Mouse (Mus musculus) MEL (cell line): ENCODE results near the gene Hpse2.

Experiments
- CTCF ChIP-seq, 3 experiments: IDR thresholded peaks in 2 of 3; conservative IDR thresholded peaks in 1 of 3; 2 replicates each; pipeline ENCODE4 v1.5.1; 2011 to 2012; ENCODE audit warnings: low read length in 3 of 3, low read depth in 2 of 3, mild to moderate bottlenecking in 2 of 3, improper control_type of control experiment in 1 of 3, inconsistent platforms in 1 of 3, mixed read lengths in 1 of 3, moderate library complexity in 1 of 3; ENCODE audit not compliant: control insufficient read depth in 1 of 3, insufficient read depth in 1 of 3, poor library complexity in 1 of 3, severe bottlenecking in 1 of 3
- GABPA ChIP-seq: IDR thresholded peaks from 2 replicates; pipeline ENCODE4 v1.6.1; 2012; ENCODE audit warnings: low read depth, mild to moderate bottlenecking, inconsistent platforms, low read length, improper control_type of control experiment, moderate library complexity
- HCFC1 ChIP-seq: IDR thresholded peaks from 2 replicates; pipeline ENCODE4 v1.6.1; 2012; ENCODE audit warnings: low read depth, mild to moderate bottlenecking, inconsistent platforms, low read length, improper control_type of control experiment, moderate library complexity
- JUND ChIP-seq: IDR thresholded peaks from 2 replicates; pipeline ENCODE4 v1.6.1; 2011; ENCODE audit warnings: low read depth, mild to moderate bottlenecking, improper control_type of control experiment, low read length
- MAX ChIP-seq: IDR thresholded peaks from 2 replicates; pipeline ENCODE4 v1.6.1; 2011; ENCODE audit warnings: low read length, improper control_type of control experiment
- NELFE ChIP-seq: IDR thresholded peaks from 2 replicates; pipeline ENCODE4 v1.6.1; 2011; ENCODE audit warnings: low read depth, low read length, improper control_type of control experiment
- TAL1 ChIP-seq: IDR thresholded peaks from 2 replicates; pipeline ENCODE4 v1.6.1; 2012; ENCODE audit warnings: mild to moderate bottlenecking, inconsistent platforms, low read length, moderate library complexity, mixed read lengths
- TBP ChIP-seq: IDR thresholded peaks from 2 replicates; pipeline ENCODE4 v1.8.0; 2011; ENCODE audit warnings: low read depth, low read length, improper control_type of control experiment
- USF1 ChIP-seq: IDR thresholded peaks from 2 replicates; pipeline ENCODE4 v1.6.1; 2014; ENCODE audit warnings: low read depth, mild to moderate bottlenecking, inconsistent platforms, low read length, improper control_type of control experiment, moderate library complexity
- ZKSCAN1 ChIP-seq: IDR thresholded peaks from 2 replicates; pipeline ENCODE4 v1.6.1; 2012; ENCODE audit warnings: low read depth, mild to moderate bottlenecking, inconsistent platforms, low read length, improper control_type of control experiment, moderate library complexity

- no peak for TF ChIP-seq ZKSCAN1
- TF ChIP-seq NELFE = no peak
- TF ChIP-seq GABPA = no peak
- no peak for TF ChIP-seq MAX
- no peak for TF ChIP-seq HCFC1
- TF ChIP-seq CTCF (IDR thresholded peaks at IDR 0.05 in 2 of 3, conservative IDR thresholded peaks at IDR 0.05 in 1 of 3; ENCODE audit: control insufficient read depth in 1 of 3, insufficient read depth in 1 of 3, low read depth in 2 of 3, low read length in 3 of 3, poor library complexity in 1 of 3, severe bottlenecking in 1 of 3) = no peak
- no peak for TF ChIP-seq USF1
- no peak for TF ChIP-seq TAL1
- TF ChIP-seq JUND = no peak
- no peak for TF ChIP-seq TBP
These were observed 570.4 kb downstream of the Hpse2 start for GRCm38 (mm10) chr19:42817761-42818160.
